Mouse (Mus musculus) cerebellum, postnatal 25 days (tissue): ENCODE measurements around the gene Erbb4.

ENCODE experiments used
- DNase-seq, 2 experiments: peaks; one replicate each; pipeline ENCODE4 v3.0.0; 2021; ENCODE audit warnings: mixed read lengths in 2 of 2

Gene Erbb4

GRCm38 (mm10) chr1:68049856-68050255, 1058.0 kb downstream of the Erbb4 start:
- no peak for DNase-seq

DNA sequence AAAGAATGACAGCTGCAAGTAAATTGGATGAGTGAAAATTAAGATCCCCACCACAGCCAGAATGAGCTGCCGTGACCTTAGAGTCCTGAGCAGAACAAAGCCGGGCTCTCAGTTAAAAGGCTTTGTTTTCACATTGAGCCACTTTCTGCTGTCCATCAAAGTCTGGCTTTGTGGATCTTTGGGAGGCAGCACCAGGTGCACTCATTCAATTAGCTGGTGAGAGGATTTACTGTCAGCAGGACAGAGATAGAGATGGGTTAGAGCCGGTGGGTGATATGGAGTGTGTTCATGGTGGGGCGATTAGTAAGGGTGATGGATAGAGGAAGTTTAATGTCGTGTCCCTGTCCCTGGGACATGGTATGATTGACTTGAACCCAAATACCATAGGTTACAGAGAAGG, 1060.7 kb downstream of the Erbb4 start:
- peak in 1 of 2 experiments; percentile 7 for DNase-seq

DNA sequence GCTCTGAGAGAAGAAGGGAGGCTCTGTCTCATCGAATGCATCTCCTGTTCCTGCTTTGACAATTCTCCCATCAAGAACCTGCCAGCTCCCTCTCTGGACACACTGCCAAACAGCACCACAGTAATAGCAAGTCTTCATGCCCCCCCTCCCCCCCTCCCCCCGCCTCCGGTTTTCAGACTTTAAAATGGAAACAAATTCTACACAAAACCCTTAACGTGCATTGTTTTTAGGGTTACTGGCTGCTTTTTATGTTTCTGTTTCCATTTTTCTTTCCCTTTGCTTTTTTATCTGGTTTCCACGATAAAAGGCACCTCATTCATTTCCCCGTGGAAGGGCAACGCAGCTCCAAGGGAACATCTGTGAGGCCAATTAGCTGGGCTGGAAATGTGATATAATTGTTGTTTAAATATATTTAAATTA, 1061.3 kb downstream of the Erbb4 start:
- DNase-seq = peak; percentile 22 to 57

DNA sequence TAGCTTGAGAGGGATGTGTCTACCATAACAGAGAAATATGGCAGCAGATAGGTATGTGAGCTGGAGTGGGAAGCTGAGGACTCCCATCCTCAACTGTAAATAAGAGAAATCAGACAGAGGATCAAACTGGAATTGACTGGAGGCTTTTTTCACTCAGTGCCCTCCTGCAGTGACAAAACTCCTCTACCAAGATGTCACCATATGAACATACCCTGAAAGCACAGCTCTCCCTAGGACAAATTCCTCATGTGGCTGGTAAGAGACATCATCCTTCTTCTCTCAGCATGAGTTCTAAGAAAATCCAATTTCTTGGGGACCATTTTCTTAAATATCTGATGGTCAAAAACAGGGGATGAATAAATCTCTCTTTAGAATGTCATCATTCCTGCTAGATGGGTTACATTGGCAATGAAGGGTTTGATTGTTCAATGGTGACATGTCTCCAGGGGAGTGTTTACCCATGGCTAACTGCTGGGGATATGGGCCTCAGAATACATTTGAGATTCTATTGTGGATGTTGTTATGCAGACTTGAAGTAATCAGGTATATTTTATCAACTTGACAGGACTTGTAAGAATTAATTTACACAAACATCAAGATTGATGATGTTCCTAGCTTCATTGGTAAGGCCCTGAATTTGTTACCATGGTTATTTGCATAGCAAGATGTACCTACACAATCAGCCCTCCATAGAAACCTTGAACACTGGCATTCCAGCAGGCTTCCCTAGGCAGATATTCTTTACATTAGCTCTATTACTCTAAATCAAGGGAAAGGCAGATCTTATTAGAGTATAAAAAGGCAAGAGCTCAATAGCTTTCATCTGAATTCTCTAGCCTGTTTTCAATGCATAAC, 1083.5 kb downstream of the Erbb4 start:
- DNase-seq = no peak

DNA sequence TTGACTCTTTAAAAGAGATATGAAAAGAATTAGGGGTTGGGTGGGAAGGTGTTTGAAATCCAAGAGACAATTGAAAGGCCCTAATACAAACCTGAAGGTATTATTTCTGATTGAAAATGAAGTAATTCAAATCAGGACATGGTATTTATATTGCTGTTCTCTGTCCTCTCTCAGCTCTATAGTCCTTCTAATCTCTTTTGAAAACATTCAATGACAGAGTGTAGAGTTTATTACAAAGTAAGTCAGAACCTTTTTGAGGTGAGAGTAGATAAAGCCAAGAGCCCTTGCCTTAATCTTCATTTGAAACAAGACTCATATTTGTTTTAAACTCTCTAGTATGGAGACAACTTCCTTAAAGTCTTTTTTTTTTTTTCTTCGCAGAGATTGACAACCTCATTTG, 1087.8 kb downstream of the Erbb4 start:
- no peak for DNase-seq

GRCm38 (mm10) chr1:68019618-68020017, 1088.2 kb downstream of the Erbb4 start:
- no peak for DNase-seq
